Mouse (Mus musculus) ES-Bruce4 (cell line): Measurements from ENCODE around the gene Amer3.

Source experiments
- CTCF ChIP-seq: IDR thresholded peaks from one replicate; pipeline ENCODE4 v1.8.1; 2011; ENCODE audit warnings: low read depth, low read length
- EP300 ChIP-seq: IDR thresholded peaks from 2 replicates; pipeline ENCODE4 v1.6.1; 2011; ENCODE audit warnings: low read depth, low read length; ENCODE audit not compliant: insufficient read depth
- POLR2A ChIP-seq: IDR thresholded peaks from one replicate; pipeline ENCODE4 v1.8.1; 2011; ENCODE audit warnings: low read length; ENCODE audit not compliant: insufficient read depth

GRCm38 (mm10) chr1:34578851-34579781 lies at the start of gene Amer3:
- no peak for TF ChIP-seq CTCF
- TF ChIP-seq EP300: no peak
- TF ChIP-seq POLR2A: no peak
